Mouse (Mus musculus): Measurements from ENCODE around the gene Hrk.

DNA sequence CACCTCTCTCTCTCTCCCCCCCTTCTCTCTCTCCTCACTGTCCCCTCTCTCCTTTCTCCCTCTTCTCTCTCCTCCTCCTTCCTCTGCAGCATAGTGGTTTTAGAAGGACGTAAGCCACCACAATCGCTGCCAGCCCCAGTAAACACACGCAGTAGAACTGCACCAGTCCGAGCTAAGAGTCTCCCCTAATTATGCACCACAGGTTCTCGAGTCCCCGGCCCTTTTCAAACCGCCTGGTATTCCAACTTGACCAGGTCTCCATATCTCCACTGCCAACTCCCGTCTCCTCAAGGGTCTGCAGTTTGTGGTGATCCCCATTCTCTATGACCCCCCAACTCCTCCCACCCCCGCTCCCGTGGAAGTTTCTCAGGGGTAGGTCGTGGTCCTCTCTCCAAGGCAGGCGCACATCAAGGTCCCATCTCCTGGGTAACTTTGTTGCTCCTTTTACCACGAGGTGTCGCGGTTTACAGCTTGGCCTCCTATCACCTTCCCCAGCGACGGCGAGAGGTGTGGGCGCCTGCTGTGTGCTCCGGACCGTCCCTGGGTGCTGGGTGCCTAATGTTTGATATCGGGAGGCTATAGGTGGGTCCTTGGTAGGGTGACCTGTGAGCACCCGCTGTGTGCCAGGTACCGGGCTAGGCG lies 6.6 kb downstream of the Hrk start:
- TF ChIP-seq POLR2A (IDR thresholded peaks at IDR 0.05; ENCODE audit: insufficient read depth, low read depth, low read length): no peak
- TF ChIP-seq CTCF (IDR thresholded peaks at IDR 0.05): peak; percentile 46

All from heart, adult 2 months (tissue).